Mouse (Mus musculus): ENCODE measurements around the gene Elmo1. TPM values are rescaled to one million over a fixed set of nuclear protein-coding genes. Genes with fewer than 3 reads are reported as not detected.

Gene Elmo1
- polyA plus RNA-seq, 1 experiment from 2014 or later, result 14.9 TPM

- H3K9me3 ChIP-seq, result no peaks in the 10 kb centered on the region
- no peak; the same call in none of the 2 replicates for ATAC-seq
- 46% methylated on average over 9 of the region's 9 CpGs for WGBS
- H3K27me3 ChIP-seq (replicated peaks), result no peaks in the 10 kb centered on the region
- H3K36me3 ChIP-seq, result no peaks in the 10 kb centered on the region
- H3K4me2 ChIP-seq (replicated peaks), result no peak overlapping the region
- H3K27ac ChIP-seq, result no peak overlapping the region
- H3K4me1 ChIP-seq (replicated peaks), result peaks cover 20% of the 10 kb centered on the region
- H3K4me3 ChIP-seq (replicated peaks), result no peak overlapping the region
- no peak overlapping the region for H3K9ac ChIP-seq
Observed at GRCm38 (mm10) chr13:20115131-20115907, 24.9 kb downstream of the Elmo1 start.

GRCm38 (mm10) chr13:20116019-20116418 is 25.6 kb downstream of the Elmo1 start:
- H3K4me1 ChIP-seq (replicated peaks), result peaks cover 20% of the 10 kb centered on the region
- no peak overlapping the region for H3K9ac ChIP-seq
- no peak overlapping the region for H3K4me3 ChIP-seq (replicated peaks)
- ATAC-seq, result no peak
- H3K9me3 ChIP-seq, result no peaks in the 10 kb centered on the region
- H3K36me3 ChIP-seq, result no peaks in the 10 kb centered on the region
- H3K27ac ChIP-seq, result no peak overlapping the region
- 63% methylated on average over 6 of the region's 6 CpGs for WGBS
- H3K4me2 ChIP-seq (replicated peaks), result no peak overlapping the region
- H3K27me3 ChIP-seq (replicated peaks), result no peaks in the 10 kb centered on the region

- Histone ChIP-seq H3K4me1 (replicated peaks) (peaks cover 20% of the 10 kb centered on the region), H3K27ac (no peak overlapping the region), H3K9me3 (no peaks in the 10 kb centered on the region), H3K36me3 (no peaks in the 10 kb centered on the region), H3K27me3 (replicated peaks) (no peaks in the 10 kb centered on the region), H3K4me2 (replicated peaks) (no peak overlapping the region), H3K9ac (no peak overlapping the region), H3K4me3 (replicated peaks) (no peak overlapping the region)
- 58% methylated on average over 1 of the region's 1 CpGs for WGBS
- ATAC-seq, result peak; percentile 79
Observed at GRCm38 (mm10) chr13:20116868-20117510, 26.6 kb downstream of the Elmo1 start.

GRCm38 (mm10) chr13:20117691-20118090 is 27.3 kb downstream of the Elmo1 start:
- H3K4me3 ChIP-seq (replicated peaks), result no peak overlapping the region
- ATAC-seq, result no peak
- no peaks in the 10 kb centered on the region for H3K9me3 ChIP-seq
- no peaks in the 10 kb centered on the region for H3K27me3 ChIP-seq (replicated peaks)
- H3K27ac ChIP-seq, result no peak overlapping the region
- H3K4me2 ChIP-seq (replicated peaks), result no peak overlapping the region
- H3K9ac ChIP-seq, result no peak overlapping the region
- no peaks in the 10 kb centered on the region for H3K36me3 ChIP-seq
- WGBS, result 43% methylated on average over 1 of the region's 1 CpGs
- peaks cover 20% of the 10 kb centered on the region for H3K4me1 ChIP-seq (replicated peaks)

- peaks cover 20% of the 10 kb centered on the region for H3K4me1 ChIP-seq (replicated peaks)
- no peak overlapping the region for H3K4me2 ChIP-seq (replicated peaks)
- 82% methylated on average over 7 of the region's 7 CpGs for WGBS
- ATAC-seq, result no peak
- H3K4me3 ChIP-seq (replicated peaks), result no peak overlapping the region
- no peaks in the 10 kb centered on the region for H3K36me3 ChIP-seq
- H3K9ac ChIP-seq, result no peak overlapping the region
- no peak overlapping the region for H3K27ac ChIP-seq
- H3K27me3 ChIP-seq (replicated peaks), result no peaks in the 10 kb centered on the region
- H3K9me3 ChIP-seq, result no peaks in the 10 kb centered on the region
Observed at GRCm38 (mm10) chr13:20118909-20119308, 28.5 kb downstream of the Elmo1 start.

- no peak overlapping the region for H3K4me2 ChIP-seq (replicated peaks)
- H3K9ac ChIP-seq, result no peak overlapping the region
- no peaks in the 10 kb centered on the region for H3K36me3 ChIP-seq
- H3K27ac ChIP-seq, result 0 out of 2 replicates have a peak overlapping the region, but pooled peaks have one; percentile 13
- H3K4me1 ChIP-seq (replicated peaks), result peaks cover 15% of the 10 kb centered on the region
- peak; percentile 2; the same call in 1 of the 2 replicates for ATAC-seq
- WGBS, result 52% methylated on average over 5 of the region's 5 CpGs
- no peaks in the 10 kb centered on the region for H3K27me3 ChIP-seq (replicated peaks)
- no peaks in the 10 kb centered on the region for H3K9me3 ChIP-seq
- no peak overlapping the region for H3K4me3 ChIP-seq (replicated peaks)
Observed at GRCm38 (mm10) chr13:20120723-20121122, 30.3 kb downstream of the Elmo1 start.

GRCm38 (mm10) chr13:20121385-20122043 is 31.1 kb downstream of the Elmo1 start:
- no peak overlapping the region for H3K4me2 ChIP-seq (replicated peaks)
- H3K27me3 ChIP-seq (replicated peaks), result no peaks in the 10 kb centered on the region
- no peaks in the 10 kb centered on the region for H3K9me3 ChIP-seq
- H3K9ac ChIP-seq, result no peak overlapping the region
- H3K36me3 ChIP-seq, result no peaks in the 10 kb centered on the region
- peak overlapping the region; percentile 56; the same call in 1 of the 2 replicates for H3K27ac ChIP-seq
- no peak for ATAC-seq
- H3K4me3 ChIP-seq (replicated peaks), result no peak overlapping the region
- WGBS, result 64% methylated on average over 8 of the region's 8 CpGs
- peaks cover 8% of the 10 kb centered on the region; the same call in 1 of the 2 replicates for H3K4me1 ChIP-seq (replicated peaks)

GRCm38 (mm10) chr13:20123975-20124374 is 33.6 kb downstream of the Elmo1 start:
- H3K27ac ChIP-seq, result 0 out of 2 replicates have a peak overlapping the region, but pooled peaks have one; percentile 34
- WGBS, result 23% methylated on average over 3 of the region's 3 CpGs
- H3K9me3 ChIP-seq, result no peaks in the 10 kb centered on the region

GRCm38 (mm10) chr13:20124965-20125364 is 34.6 kb downstream of the Elmo1 start:
- WGBS, result 49% methylated on average over 7 of the region's 7 CpGs
- Histone ChIP-seq H3K9me3 (no peaks in the 10 kb centered on the region), H3K9ac (no peak overlapping the region), H3K27me3 (replicated peaks) (no peaks in the 10 kb centered on the region), H3K27ac (peak overlapping the region; percentile 59), H3K4me3 (replicated peaks) (no peak overlapping the region; the same call in 1 of the 2 replicates), H3K36me3 (no peaks in the 10 kb centered on the region), H3K4me1 (replicated peaks) (peaks cover 10% of the 10 kb centered on the region; the same call in 1 of the 2 replicates), H3K4me2 (replicated peaks) (peak overlapping the region; percentile 47)
- peak; percentile 80 for ATAC-seq

More at GRCm38 (mm10) chr13:20123975-20124374, 33.6 kb downstream of the Elmo1 start:
- H3K4me1 ChIP-seq (replicated peaks), result peaks cover 7% of the 10 kb centered on the region; the same call in 1 of the 2 replicates
- no peak for ATAC-seq
- no peaks in the 10 kb centered on the region for H3K36me3 ChIP-seq
- H3K4me3 ChIP-seq (replicated peaks), result no peak overlapping the region
- H3K9ac ChIP-seq, result no peak overlapping the region
- peak overlapping the region; percentile 47; the same call in 1 of the 2 replicates for H3K4me2 ChIP-seq (replicated peaks)
- no peaks in the 10 kb centered on the region for H3K27me3 ChIP-seq (replicated peaks)

- Histone ChIP-seq H3K27ac (peak overlapping the region; percentile 59; the same call in 1 of the 2 replicates), H3K4me1 (replicated peaks) (peaks cover 5% of the 10 kb centered on the region; the same call in 1 of the 2 replicates), H3K4me3 (replicated peaks) (no peak overlapping the region), H3K9ac (no peak overlapping the region), H3K4me2 (replicated peaks) (peak overlapping the region; percentile 47; the same call in 1 of the 2 replicates), H3K27me3 (replicated peaks) (no peaks in the 10 kb centered on the region), H3K9me3 (no peaks in the 10 kb centered on the region), H3K36me3 (no peaks in the 10 kb centered on the region)
- 66% methylated on average over 10 of the region's 10 CpGs for WGBS
- ATAC-seq, result peak; percentile 44
Observed at GRCm38 (mm10) chr13:20125845-20126244, 35.4 kb downstream of the Elmo1 start.

GRCm38 (mm10) chr13:20127553-20127952 is 37.2 kb downstream of the Elmo1 start:
- Histone ChIP-seq H3K9ac (no peak overlapping the region), H3K36me3 (no peaks in the 10 kb centered on the region), H3K4me3 (replicated peaks) (no peak overlapping the region), H3K4me2 (replicated peaks) (no peak overlapping the region), H3K4me1 (replicated peaks) (peaks cover 6% of the 10 kb centered on the region), H3K9me3 (no peaks in the 10 kb centered on the region), H3K27me3 (replicated peaks) (no peaks in the 10 kb centered on the region), H3K27ac (no peak overlapping the region)
- ATAC-seq, result no peak
- WGBS, result 75% methylated on average over 4 of the region's 4 CpGs

GRCm38 (mm10) chr13:20128097-20128496 is 37.7 kb downstream of the Elmo1 start:
- no peaks in the 10 kb centered on the region for H3K36me3 ChIP-seq
- H3K4me3 ChIP-seq (replicated peaks), result no peak overlapping the region
- no peak overlapping the region for H3K27ac ChIP-seq
- ATAC-seq, result no peak
- WGBS, result 45% methylated on average over 4 of the region's 4 CpGs
- H3K4me2 ChIP-seq (replicated peaks), result no peak overlapping the region
- no peaks in the 10 kb centered on the region for H3K9me3 ChIP-seq
- peaks cover 12% of the 10 kb centered on the region for H3K4me1 ChIP-seq (replicated peaks)
- no peaks in the 10 kb centered on the region for H3K27me3 ChIP-seq (replicated peaks)
- no peak overlapping the region for H3K9ac ChIP-seq

Measured in intestine, embryonic 15.5 days (tissue).